Mouse (Mus musculus): ENCODE data around the gene Efs. TPM values are rescaled to one million over a fixed set of nuclear protein-coding genes. Genes with fewer than 3 reads are reported as not detected.

Efs gene
- total RNA-seq, 2 experiments from 2014 or later = 2.8 to 3.0 TPM

GRCm38 (mm10) chr14:54929801-54930200 is 3.9 kb upstream of the Efs start:
- DNase-seq (ENCODE audit: low spot score) = no peak
- intact Hi-C loops (cut with DNase I) = no loop called here

GRCm38 (mm10) chr14:54927296-54927695 is 1.4 kb upstream of the Efs start:
- intact Hi-C loops (cut with DNase I) = no loop called here
- DNase-seq (ENCODE audit: low spot score) = no peak

DNA sequence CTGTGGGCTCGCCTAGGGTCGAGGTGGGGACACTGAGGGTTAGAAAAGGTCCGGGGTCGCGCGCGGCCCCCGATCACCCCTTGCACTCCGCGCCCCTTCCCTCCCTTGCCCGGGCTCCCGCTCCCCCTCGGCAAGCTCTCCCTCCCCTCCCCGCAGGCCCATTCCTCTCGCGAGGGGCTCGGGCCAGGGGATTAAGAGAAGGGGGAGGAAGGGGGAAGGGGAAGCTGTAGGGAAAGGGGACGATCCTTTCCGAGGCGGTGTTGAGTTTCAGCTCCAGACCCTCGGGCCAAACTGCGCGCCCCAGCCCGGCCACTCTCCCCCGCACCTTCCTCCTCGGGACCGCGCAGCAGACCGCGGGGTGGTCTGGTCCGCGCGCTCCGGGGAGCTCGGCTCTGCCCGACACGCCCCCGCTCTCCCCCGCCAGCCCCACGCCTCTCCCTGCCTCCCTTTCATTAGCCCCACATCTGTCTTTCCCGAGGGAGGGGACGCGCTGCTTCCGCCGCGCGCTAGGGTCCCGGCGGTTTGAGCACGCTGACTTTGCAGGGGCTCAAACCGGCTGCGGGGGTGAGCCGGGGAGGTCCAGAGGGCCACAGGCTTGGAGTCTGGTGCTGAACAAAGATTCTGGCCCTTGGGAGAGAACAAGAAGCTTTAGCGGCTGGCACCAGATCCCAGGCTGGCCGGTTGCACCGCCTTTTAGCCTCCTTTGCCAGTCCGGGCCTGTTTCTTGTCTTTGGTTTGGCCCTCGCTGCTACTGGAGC is 654 bp upstream of the Efs start:
- peak; percentile 60 for DNase-seq (ENCODE audit: low spot score)

GRCm38 (mm10) chr14:54924641-54925348 is 1.1 kb downstream of the Efs start:
- DNase-seq (ENCODE audit: low spot score) = peak; percentile 76
- intact Hi-C loops (cut with DNase I) = no loop called here

More for the DNA sequence above, 654 bp upstream of the Efs start:
- intact Hi-C loops (cut with DNase I) = no loop called here

DNA sequence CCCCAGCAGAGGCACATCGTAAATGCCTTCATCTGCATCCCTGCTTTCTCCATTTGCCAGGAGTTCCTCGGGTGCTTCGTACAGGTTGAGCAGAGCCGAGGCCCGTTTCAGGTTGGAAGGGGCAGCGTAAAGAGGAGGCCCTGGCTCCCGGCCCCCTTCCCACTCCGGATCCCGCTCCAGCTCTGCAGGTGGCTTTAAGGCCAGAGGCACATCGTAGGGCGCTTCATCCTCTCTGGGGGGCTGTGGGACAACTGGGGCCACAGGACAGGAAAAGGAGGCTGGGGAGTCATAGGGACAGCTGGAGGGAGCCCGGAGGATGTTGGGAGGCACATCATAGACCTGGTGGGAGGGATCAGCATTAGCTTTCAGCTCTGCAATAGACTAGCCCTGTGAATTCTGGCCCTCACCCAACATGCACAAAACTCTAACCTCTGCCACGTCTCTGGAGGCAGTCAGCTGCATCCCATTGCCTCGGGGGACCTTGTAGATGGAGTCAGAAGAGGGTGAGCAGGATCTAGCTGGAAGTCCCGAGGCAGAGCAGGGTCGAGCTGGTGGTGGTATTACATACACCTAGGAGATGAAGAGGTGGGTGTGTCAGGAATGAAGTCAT is 5.7 kb downstream of the Efs start:
- DNase-seq (ENCODE audit: low spot score) = no peak
- intact Hi-C loops (cut with DNase I) = no loop called here

DNA sequence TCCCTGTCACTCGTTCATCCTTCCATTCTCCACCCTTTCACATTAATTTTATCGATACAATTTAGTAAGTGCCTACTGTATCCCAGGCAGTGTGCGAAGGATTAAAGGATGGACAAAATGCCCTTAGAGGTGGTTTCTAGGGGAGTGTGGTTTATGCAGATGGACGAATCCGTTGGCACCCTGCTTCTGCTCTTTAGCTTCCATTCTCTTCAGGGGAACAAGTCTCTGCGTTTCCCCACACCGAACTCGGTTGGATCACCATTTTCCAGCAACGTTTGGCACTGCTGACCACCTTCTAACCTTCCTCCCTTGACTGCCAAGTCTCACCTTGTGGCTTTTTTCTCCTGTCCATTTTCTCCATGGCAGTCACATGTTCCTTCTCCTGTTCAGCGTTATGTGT is 12.6 kb downstream of the Efs start:
- intact Hi-C loops (cut with DNase I) = no loop called here
- DNase-seq (ENCODE audit: low spot score) = no peak

DNA sequence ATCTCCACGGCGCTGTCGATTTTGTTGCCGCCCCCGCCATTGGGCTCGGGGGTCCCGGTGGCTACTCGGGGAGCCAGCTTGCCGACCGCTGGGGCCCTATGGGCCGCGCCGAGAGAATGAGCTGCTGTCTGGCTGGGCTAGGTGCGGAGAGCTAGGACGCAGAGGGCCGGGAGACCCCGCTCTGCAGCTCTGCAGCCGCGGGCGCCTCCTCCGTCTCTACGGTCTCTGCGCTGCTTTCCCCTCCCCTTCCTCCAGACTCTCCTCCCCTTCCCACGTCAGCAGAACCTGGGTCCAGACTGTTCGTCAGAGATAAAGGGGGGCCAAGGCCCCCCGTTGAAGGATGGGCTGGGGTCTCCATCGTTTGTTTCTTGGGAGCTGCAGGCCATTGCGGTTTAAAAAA is 13.0 kb downstream of the Efs start, which contains the start of gene Slc22a17:
TSS of gene Slc22a17 (minus strand) at position 247 of the 400 bp plus-strand sequence.
- intact Hi-C loops (cut with DNase I) = no loop called here
- no peak for DNase-seq (ENCODE audit: low spot score)

DNA sequence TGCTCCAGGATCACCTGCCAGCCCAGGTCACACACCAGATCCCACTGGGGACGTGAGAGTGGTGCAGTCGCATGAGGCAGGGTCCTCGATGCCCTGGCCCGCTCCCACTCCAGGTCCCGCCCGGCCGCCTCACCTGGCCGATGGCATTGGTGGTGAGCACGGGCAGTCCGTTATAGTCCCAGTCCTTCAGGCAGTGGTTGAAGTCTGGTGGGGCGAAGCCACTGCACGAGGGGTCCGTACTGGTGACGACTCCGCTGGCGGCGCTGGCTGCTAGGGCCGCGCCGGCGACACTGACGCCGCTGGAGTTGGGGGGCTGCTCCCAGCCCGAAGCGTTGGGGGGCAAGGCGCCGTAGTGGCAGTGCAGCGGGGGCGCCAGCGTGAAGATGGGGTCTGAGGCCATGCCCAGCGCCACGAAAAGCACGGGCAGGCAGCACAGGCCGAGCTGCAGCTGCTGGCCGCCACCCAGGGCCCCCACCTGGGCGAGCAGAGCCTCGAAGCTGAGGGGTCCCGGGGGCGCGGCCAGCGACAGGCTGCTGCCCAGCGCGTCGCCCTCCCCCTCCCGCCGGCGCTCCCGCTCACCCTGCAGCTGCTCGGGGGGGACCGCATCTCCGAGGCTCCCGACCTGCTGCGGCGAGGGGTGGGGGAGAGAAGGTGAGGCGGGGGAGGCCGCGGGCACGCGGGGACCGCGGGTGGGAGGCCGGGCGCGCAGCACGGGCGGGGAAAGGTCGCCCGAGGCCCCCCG is 13.6 kb downstream of the Efs start:
- DNase-seq (ENCODE audit: low spot score) = no peak

DNA sequence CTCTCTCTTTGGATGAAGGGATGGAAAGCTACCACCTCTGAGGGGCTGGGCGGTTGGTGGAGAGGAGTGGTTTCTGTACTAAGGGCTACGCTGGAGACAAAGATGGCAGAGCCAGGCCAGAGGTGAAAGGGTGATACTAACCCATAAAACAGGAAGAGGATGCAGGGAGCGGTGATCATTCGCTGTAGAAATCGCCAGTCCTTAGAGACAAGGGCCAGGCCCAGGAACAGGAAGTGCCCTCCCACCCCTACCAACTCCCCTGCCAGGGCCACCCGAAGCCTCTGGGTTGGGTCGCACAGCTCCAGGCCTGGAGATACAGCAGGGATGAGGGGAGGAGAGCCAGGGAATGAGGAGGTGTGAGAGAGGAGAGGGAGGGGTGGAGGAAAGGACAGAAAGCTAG is 17.2 kb downstream of the Efs start:
- DNase-seq (ENCODE audit: low spot score) = no peak
- intact Hi-C loops (cut with DNase I) = no loop called here

More for the DNA sequence above, 13.6 kb downstream of the Efs start:
- intact Hi-C loops (cut with DNase I) = no loop called here

DNA sequence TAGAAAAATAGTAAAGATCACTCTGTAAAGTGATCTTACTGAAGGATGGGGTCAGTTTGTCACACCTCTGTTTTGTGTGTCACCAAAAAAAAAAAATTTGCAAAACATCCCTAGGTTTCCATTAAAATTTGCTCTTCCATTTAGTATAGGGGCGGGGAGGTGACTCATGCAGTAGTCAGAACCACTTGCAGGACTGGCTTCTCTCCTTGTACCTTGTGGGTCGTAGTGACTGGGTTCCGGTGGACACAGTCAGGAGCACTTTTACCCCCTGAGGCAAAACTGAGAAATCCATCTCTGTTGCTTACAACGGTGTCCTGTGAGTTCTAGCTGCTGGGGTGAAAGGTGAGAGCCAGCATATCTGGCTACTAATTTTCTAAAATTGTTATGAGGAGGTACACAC is 22.3 kb downstream of the Efs start:
- intact Hi-C loops (cut with DNase I) = loop anchor here (5.0 kb wide), 1 partner anchor 194 kb away; no protein-coding TSS in a partner anchor
- DNase-seq (ENCODE audit: low spot score) = no peak

- intact Hi-C loops (cut with DNase I) = loop anchor here (1.0 to 5.0 kb wide), 3 partner anchors 39 to 197 kb away; partner anchors contain the start of gene Ngdn
- DNase-seq (ENCODE audit: low spot score) = no peak
Measured at GRCm38 (mm10) chr14:54900383-54900782, 25.5 kb downstream of the Efs start.

DNA sequence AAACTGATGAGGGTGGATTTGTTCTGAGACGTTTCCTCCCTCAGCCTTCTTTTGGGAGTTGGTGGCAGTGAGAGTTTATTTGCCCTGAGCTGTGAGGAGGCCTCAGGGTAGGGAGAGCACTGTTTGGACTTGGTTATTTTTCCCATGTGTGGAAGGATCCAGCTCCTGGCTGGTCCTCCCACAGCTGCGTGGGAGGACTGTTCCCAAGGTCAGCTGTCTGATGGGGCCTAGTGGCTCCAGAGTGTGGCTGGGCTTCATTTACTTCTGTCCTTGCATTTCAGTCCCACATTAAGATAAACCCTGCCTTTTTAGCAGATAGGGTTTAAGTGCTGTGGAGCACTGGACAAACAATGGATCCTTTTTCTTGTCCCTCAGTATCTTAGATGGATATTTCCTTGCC is 28.5 kb downstream of the Efs start:
- DNase-seq (ENCODE audit: low spot score) = no peak
- intact Hi-C loops (cut with DNase I) = no loop called here

GRCm38 (mm10) chr14:54894296-54895151 is 31.4 kb downstream of the Efs start:
- intact Hi-C loops (cut with DNase I) = no loop called here
- DNase-seq (ENCODE audit: low spot score) = peak; percentile 62

DNA sequence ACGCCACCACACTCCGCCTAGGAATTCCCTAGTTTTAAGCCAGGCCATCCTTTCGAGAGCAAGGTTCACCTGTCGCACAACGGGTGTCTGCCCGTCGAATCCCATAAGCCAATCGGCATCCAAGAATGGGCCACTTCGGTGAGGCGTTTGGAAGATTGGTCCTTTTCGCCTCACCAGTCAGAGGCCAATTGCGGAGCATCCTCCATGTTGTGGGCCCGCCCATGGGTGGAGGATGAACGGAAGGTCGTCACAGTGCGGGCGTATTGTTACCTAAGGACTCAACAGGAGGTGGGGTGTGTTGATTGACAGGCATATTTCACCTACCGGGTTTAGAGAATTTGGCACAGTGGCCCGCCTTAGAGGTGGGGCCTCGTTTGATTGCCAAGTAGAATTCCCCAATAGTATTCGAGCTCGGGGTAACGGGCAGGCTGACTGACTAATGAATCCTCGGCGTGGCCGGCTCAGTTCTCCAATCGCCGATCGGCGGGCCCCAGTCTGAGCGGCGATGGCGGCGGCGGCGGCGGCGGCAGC is 32.2 kb downstream of the Efs start:
- DNase-seq (ENCODE audit: low spot score) = peak; percentile 99
- intact Hi-C loops (cut with DNase I) = no loop called here

GRCm38 (mm10) chr14:54892200-54892599 is 33.7 kb downstream of the Efs start, which contains the start of gene Pabpn1:
TSS of gene Pabpn1 (plus strand) at chr14:54892500.
- intact Hi-C loops (cut with DNase I) = no loop called here

DNA sequence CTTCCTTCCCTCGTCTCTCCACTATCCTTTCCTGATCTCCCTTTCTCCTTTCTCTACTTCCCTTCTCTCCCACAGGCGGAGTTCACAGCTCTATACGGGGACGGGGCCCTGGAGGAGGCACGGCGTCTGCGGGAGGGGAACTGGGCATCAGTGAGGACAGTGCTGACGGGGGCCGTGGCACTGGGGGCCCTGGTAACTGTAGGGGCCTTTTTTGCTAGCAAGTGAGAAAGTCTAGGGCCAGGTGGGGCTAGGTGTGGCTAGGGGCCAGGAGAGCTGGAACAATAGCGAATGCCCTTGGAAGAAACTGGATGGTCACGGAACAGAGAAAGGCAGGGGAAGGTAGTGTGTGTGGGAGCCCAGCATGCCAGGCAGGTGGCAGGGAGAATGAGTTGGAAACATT is 40.6 kb downstream of the Efs start:
- intact Hi-C loops (cut with DNase I) = no loop called here
- DNase-seq (ENCODE audit: low spot score) = no peak

More at GRCm38 (mm10) chr14:54892200-54892599, 33.7 kb downstream of the Efs start, which contains the start of gene Pabpn1:
- no peak for DNase-seq (ENCODE audit: low spot score)

- intact Hi-C loops (cut with DNase I) = no loop called here
- no peak for DNase-seq (ENCODE audit: low spot score)
Measured at GRCm38 (mm10) chr14:54884022-54884712, 41.8 kb downstream of the Efs start.

All from heart, postnatal 25 days (tissue).